Mouse (Mus musculus): ENCODE data around the gene Ppm1g.

GRCm38 (mm10) chr5:31164878-31165277 is 55.6 kb downstream of the Ppm1g start:
- no peak for TF ChIP-seq CTCF (conservative IDR thresholded peaks at IDR 0.05; ENCODE audit: low read length)
- TF ChIP-seq NANOG (IDR thresholded peaks at IDR 0.05; ENCODE audit: borderline replicate concordance, low read length), result no peak
